Mouse (Mus musculus) splenic B cell, adult 2 months (primary cell): Measurements from ENCODE around the gene Mus81.

Source experiments
- DNase-seq: peaks from one replicate; pipeline ENCODE4 v3.0.0-alpha.2; 2011; ENCODE audit warnings: low read depth, low spot score
- H3K27me3 ChIP-seq: 2 replicates; pipeline ENCODE4 v1.6.1; 2012; ENCODE audit warnings: mild to moderate bottlenecking, low read length, moderate library complexity, mixed read lengths; ENCODE audit not compliant: control insufficient read depth, poor library complexity, insufficient read depth, severe bottlenecking
- H3K36me3 ChIP-seq: 2 replicates; pipeline ENCODE4 v1.6.1; 2012; ENCODE audit warnings: mild to moderate bottlenecking, low read length, moderate library complexity, mixed read lengths; ENCODE audit not compliant: control insufficient read depth, poor library complexity, insufficient read depth, severe bottlenecking

The Mus81 gene

DNA sequence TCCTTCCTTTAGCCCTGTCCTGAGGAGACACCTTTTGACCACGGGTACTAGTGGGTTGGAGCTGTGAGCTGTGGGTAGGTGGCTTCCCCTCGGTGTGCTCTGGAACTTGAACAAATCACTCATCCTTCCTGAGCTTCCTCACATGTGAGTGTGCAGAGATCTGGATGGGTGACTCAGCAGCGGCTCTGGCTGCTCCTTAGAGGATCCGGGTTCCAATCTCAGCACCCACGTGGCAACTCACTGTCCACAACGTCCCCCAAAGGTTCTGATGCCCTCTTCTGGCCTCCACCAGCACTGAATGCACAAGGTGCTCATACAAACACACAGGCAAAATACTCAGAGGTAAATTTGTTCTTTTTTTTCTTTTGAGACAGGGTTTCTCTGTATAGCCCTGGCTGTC lies 36.4 kb downstream of the Mus81 start:
- no peaks in the 10 kb centered on the region; the same call in 1 of the 2 replicates for H3K36me3 ChIP-seq
- no peak for DNase-seq
- H3K27me3 ChIP-seq, result no peaks in the 10 kb centered on the region

- no peak for DNase-seq
- Histone ChIP-seq H3K36me3 (no peaks in the 10 kb centered on the region; the same call in 1 of the 2 replicates), H3K27me3 (no peaks in the 10 kb centered on the region)
Measured at GRCm38 (mm10) chr19:5449673-5450072, 38.5 kb downstream of the Mus81 start.

GRCm38 (mm10) chr19:5448354-5449150 lies 39.6 kb downstream of the Mus81 start:
- H3K36me3 ChIP-seq, result no peaks in the 10 kb centered on the region
- H3K27me3 ChIP-seq, result no peaks in the 10 kb centered on the region
- peak; percentile 49 for DNase-seq

DNA sequence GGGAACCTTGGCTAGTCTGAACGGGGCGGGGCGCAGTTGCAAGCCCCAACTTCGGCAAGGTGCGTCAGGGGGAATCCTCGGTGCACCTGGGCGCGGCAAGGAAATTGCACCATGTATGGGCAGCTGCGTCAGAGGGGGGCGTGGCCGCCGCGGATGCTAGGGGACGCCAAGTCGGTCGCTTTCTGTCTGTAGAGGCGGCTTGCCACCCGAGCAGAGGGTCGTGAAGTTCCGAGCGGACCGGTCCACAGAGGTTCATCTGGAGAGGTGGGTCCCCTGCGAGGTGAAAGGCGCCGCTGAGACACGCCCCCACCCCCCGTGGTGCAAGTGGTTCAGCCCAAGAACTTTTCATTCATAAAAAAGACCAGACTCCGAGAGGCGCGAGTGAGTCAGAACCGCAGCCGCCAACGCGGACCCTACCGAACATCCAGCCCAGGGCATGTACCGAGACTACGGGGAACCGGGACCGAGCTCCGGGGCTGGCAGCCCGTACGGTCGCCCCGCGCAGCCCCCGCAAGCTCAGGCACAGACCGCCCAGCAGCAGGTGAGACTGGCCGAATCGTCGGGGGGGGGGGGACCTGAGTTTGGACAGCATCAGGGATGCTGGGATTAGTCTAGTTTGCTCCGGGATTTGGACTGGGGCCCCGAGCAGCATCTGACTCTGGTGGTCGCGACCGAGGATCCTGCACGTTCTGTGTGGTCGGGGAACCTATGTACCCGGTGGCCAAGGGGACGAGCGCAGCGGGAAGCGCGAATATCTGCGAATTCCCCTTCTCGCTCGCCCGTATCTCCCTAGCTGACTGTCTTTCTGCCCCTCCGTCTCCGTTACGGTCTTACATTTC lies 40.5 kb downstream of the Mus81 start, which contains the start of gene Fosl1:
Fosl1 (plus strand) TSS at position 33 of the 839 bp plus-strand sequence.
- H3K27me3 ChIP-seq, result no peaks in the 10 kb centered on the region
- peak; percentile 90 for DNase-seq
- H3K36me3 ChIP-seq, result no peaks in the 10 kb centered on the region

DNA sequence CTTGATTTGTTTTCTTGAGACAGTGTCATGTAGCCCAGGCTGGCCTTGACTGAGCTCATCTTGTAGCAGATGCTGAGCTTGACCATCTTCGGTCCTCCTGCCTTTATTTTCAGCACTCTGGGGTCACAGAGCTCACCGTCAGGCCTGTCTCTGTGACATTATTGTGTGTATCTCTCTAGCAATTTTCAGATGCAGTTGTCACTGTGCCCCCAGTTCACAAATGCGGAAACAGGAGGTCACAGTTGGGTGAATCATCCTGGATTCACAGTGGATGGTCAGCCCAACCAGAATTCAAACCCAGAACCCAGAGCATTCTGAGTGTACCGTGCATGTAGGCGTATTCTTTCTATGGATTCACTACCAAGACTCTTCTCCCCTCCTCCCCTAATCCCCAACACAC lies 42.5 kb downstream of the Mus81 start:
- Histone ChIP-seq H3K27me3 (no peaks in the 10 kb centered on the region), H3K36me3 (no peaks in the 10 kb centered on the region)
- no peak for DNase-seq

GRCm38 (mm10) chr19:5444954-5445353 lies 43.2 kb downstream of the Mus81 start:
- no peaks in the 10 kb centered on the region for H3K27me3 ChIP-seq
- H3K36me3 ChIP-seq, result no peaks in the 10 kb centered on the region
- DNase-seq, result no peak

- Histone ChIP-seq H3K36me3 (no peaks in the 10 kb centered on the region), H3K27me3 (no peaks in the 10 kb centered on the region)
- DNase-seq, result no peak
Measured at GRCm38 (mm10) chr19:5444371-5444908, 43.8 kb downstream of the Mus81 start.

DNA sequence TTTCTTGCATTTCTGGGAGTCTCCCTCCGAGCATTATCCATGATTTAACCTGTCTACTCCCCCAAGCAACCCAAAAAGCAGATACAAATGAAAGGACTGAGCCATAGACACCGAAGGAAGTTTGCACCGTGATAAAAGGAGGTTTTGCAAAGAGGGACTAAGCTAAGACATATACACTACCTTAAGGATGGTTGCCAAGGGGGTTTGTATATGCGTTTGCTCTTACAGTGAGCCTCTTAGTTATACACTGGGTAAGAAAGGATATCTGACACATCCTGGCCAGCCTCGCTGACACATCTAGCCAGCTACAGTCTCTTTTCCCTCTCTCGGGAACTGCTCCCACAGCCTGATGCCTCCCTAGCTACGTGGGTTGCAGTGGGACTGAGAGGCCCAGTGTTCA lies 54.3 kb downstream of the Mus81 start:
- H3K36me3 ChIP-seq, result no peaks in the 10 kb centered on the region
- no peak for DNase-seq
- H3K27me3 ChIP-seq, result no peaks in the 10 kb centered on the region

DNA sequence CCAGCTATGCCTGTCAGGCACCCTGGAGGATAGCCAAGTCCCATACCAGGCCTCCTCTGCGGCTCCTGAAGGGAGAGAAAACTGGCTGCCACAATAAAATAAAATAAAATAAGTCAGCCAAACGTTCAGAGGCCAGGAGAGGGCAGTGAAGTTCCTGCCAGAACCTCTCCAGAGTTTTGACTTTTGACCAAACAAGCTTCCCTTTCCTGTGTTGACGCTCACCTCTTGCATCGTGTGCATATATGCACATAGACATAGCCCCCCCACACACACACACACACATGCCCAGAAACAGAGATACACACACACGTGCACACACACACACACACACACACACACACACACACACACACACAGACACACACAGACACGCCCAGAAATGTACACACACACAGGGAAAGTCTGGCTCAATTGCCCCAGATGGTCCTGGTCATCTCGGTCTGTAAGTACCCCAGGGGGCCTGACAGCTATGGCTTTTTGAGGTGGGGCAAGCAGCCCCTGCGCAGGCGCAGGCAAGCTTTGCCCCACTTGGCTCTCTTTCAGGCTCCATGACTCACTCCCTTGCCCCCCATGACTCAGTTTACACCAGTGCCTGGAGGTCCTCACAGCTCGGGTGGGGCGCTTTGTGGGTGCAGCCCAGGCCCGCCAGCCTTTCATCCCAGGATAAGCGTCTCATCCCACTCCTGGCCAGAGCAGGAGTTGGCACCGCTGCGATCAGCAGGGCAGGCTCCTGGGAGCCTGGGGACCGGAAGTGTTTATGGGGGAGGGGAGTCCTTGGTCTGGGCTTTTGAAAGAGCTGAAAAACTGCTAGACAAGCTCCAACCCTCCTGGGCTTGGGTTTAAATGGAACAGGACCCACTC lies 55.0 kb downstream of the Mus81 start:
- peak; percentile 72 for DNase-seq
- no peaks in the 10 kb centered on the region for H3K36me3 ChIP-seq
- H3K27me3 ChIP-seq, result no peaks in the 10 kb centered on the region
